Mouse (Mus musculus) cerebellum, adult 2 months (tissue): ENCODE measurements at regions not wholly inside any gene's neighbourhood (a gene's known extent, or its start where the extent isn't known, plus 50 kb on each side); places are given as distances from the start of the nearest gene placed in this dataset.

Experiments used
- DNase-seq, 2 experiments: peaks; one replicate each; pipeline ENCODE4 v3.0.0; 2021
- H3K27ac ChIP-seq: fragments of 200-500 bp; 2 replicates; pipeline ENCODE4 v1.5.1; 2012; ENCODE audit warnings: low read length, control low read depth, inconsistent platforms; ENCODE audit not compliant: insufficient read depth
- H3K27me3 ChIP-seq: fragments of 200-500 bp; 2 replicates; pipeline ENCODE4 v1.6.1; 2012; ENCODE audit warnings: inconsistent platforms, mild to moderate bottlenecking, low read length, moderate library complexity; ENCODE audit not compliant: control insufficient read depth, insufficient read depth
- H3K4me1 ChIP-seq: fragments of 200-500 bp; 2 replicates; pipeline ENCODE4 v1.6.1; 2011; ENCODE audit warnings: low read length; ENCODE audit not compliant: control insufficient read depth, insufficient read depth
- H3K4me3 ChIP-seq: fragments of 200-500 bp; replicated peaks from 2 replicates; pipeline ENCODE3; 2011; ENCODE audit warnings: mild to moderate bottlenecking, low read depth, low read length, control low read depth; ENCODE audit not compliant: insufficient read depth
- CTCF ChIP-seq: fragments of 200-500 bp; IDR thresholded peaks from 2 replicates; pipeline ENCODE4 v1.5.1; 2011; ENCODE audit warnings: low read depth, mild to moderate bottlenecking, control low read depth, low read length, moderate library complexity, borderline replicate concordance; ENCODE audit not compliant: insufficient read depth
- POLR2A ChIP-seq: fragments of 200-500 bp; IDR thresholded peaks from 2 replicates; pipeline ENCODE4 v1.6.1; 2011; ENCODE audit warnings: low read length, control low read depth, borderline replicate concordance; ENCODE audit not compliant: insufficient read depth
- WGBS: fragments of 180-500 bp; shearing (Covaris S2); methylation state at CpG from one replicate; pipeline ENCODE4 v1.1.7; 2018; 5-methylcytosine and 5-hydroxymethylcytosine counted together

DNA sequence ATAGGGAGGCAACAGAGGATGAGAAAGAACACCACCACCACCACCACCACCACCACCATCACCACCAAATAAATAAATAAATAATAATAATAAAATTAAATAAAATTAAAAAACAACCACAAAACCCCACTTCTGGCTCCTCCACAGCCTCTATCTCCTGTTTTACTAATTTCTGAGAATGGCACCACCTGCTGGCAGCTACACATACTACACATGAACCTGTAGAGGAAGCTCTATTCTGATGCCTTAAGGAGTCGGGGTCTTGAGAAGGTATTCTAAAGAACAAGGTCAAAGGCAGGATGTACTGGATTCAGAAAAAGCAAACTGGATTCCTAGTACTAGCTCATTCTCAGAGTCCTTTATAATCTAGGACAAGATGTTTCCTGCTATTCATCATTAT lies 191.6 kb downstream of the Gm9195 start:
- H3K4me1 ChIP-seq: peaks cover 4% of the 10 kb centered on the region; the same call in 1 of the 2 replicates
- no peak overlapping the region for H3K27ac ChIP-seq
- TF ChIP-seq POLR2A: no peak
- no peak for TF ChIP-seq CTCF
- H3K27me3 ChIP-seq: no peaks in the 10 kb centered on the region
- no peak overlapping the region for H3K4me3 ChIP-seq
- DNase-seq: peak; percentile 9 to 30
- WGBS: 71% methylated on average over 1 of the region's 1 CpGs

- H3K4me3 ChIP-seq: no peak overlapping the region
Measured at GRCm38 (mm10) chr14:72294631-72295030, 197.0 kb downstream of the Gm9195 start.

GRCm38 (mm10) chr14:72293677-72294387 lies 197.8 kb downstream of the Gm9195 start:
- TF ChIP-seq CTCF (no peak), POLR2A (no peak)
- DNase-seq: peak; percentile 9 to 13
- Histone ChIP-seq H3K4me1 (no peaks in the 10 kb centered on the region), H3K4me3 (no peak overlapping the region), H3K27ac (no peak overlapping the region), H3K27me3 (no peaks in the 10 kb centered on the region)
- WGBS: 67% methylated on average over 9 of the region's 9 CpGs

More at GRCm38 (mm10) chr14:72294631-72295030, 197.0 kb downstream of the Gm9195 start:
- Histone ChIP-seq H3K27me3 (no peaks in the 10 kb centered on the region), H3K27ac (no peak overlapping the region), H3K4me1 (no peaks in the 10 kb centered on the region)
- TF ChIP-seq POLR2A (no peak), CTCF (no peak)
- no peak for DNase-seq
- WGBS: 59% methylated on average over 6 of the region's 6 CpGs

- 75% methylated on average over 7 of the region's 7 CpGs for WGBS
- no peaks in the 10 kb centered on the region for H3K27me3 ChIP-seq
- TF ChIP-seq CTCF: no peak
- no peak for TF ChIP-seq POLR2A
- H3K4me1 ChIP-seq: no peaks in the 10 kb centered on the region
- no peak overlapping the region for H3K4me3 ChIP-seq
- no peak for DNase-seq
- H3K27ac ChIP-seq: no peak overlapping the region
Measured at GRCm38 (mm10) chr14:72292656-72293299, 198.9 kb downstream of the Gm9195 start.

DNA sequence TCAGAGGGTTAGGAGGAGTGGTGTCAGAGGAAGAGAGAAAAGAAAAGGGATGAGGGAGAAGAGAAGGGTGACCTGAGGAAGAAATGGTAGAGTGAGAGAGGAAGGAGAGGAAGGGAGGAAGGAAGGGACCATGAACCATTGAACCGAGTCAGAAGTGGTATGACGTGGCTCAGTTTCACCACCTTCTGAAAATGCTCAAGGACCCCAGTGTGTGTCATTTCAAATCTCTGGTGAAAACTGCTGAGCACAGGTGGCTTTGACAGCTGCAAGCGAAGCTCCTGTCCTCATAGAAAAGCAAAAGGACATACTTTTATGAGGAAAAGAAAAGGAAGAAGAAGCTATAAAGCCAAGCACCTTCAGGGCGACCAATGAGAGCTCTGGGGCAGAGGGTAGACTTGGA lies 214.3 kb downstream of the Gm9195 start:
- Histone ChIP-seq H3K4me3 (no peak overlapping the region), H3K27ac (no peak overlapping the region), H3K4me1 (no peaks in the 10 kb centered on the region), H3K27me3 (no peaks in the 10 kb centered on the region)
- WGBS: 84% methylated on average over 4 of the region's 4 CpGs
- no peak for DNase-seq
- no peak for TF ChIP-seq POLR2A
- TF ChIP-seq CTCF: no peak

- Histone ChIP-seq H3K27ac (no peak overlapping the region), H3K4me1 (no peaks in the 10 kb centered on the region), H3K4me3 (no peak overlapping the region), H3K27me3 (no peaks in the 10 kb centered on the region)
- DNase-seq: no peak
- TF ChIP-seq CTCF (no peak), POLR2A (no peak)
- WGBS: 61% methylated on average over 2 of the region's 2 CpGs
Measured at GRCm38 (mm10) chr14:72259255-72259654, 232.4 kb downstream of the Gm9195 start.

DNA sequence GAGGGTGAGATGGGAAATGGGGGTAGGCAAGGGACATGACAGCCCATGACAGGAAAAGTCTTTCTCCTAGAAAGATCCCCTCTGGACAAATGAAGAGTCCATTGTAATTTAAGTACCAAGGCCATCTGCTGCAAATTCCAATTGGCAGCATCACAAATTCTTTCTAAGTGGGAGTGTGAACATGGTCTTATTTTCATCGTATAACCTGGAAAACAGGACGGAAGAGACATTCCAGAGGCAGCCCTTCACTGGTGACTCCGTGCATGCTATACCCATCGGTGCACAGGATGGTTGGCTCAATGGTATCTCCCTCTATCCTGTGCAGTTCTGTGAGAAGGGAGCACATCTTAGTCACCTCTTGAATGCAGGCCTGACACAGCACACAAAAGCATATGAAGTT lies 249.8 kb downstream of the Gm9195 start:
- TF ChIP-seq CTCF: no peak
- TF ChIP-seq POLR2A: no peak
- Histone ChIP-seq H3K4me3 (no peak overlapping the region), H3K27me3 (no peaks in the 10 kb centered on the region; the same call in 1 of the 2 replicates), H3K27ac (no peak overlapping the region), H3K4me1 (no peaks in the 10 kb centered on the region)
- peak in 1 of 2 experiments; percentile 9 for DNase-seq
- 35% methylated on average over 4 of the region's 4 CpGs for WGBS

DNA sequence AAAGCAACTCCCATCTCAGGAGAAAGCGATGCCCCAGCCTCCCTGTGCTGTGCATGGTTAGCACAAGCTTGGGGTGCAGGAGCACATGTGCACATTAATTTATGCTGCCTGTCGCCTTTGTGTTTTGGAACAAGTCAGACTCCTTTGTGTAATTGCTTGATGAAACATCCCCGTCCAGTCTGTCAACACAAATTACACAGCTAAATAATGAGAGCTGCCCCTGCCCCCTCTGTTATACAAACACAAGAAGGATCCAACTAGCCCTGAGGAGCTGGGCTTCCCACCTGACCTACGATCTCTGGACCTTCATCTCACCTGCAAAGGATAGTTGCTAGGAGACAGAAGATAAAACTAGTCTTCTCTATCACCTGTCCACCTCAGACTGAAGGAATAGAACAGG lies 251.4 kb downstream of the Gm9195 start:
- Histone ChIP-seq H3K4me1 (no peaks in the 10 kb centered on the region), H3K4me3 (no peak overlapping the region), H3K27ac (no peak overlapping the region), H3K27me3 (no peaks in the 10 kb centered on the region; the same call in 1 of the 2 replicates)
- 81% methylated on average over 4 of the region's 4 CpGs for WGBS
- TF ChIP-seq POLR2A (no peak), CTCF (no peak)
- DNase-seq: no peak
